Mouse (Mus musculus) neural tube, embryonic 11.5 days (tissue): ENCODE measurements at regions not wholly inside any gene's neighbourhood (a gene's known extent, or its start where the extent isn't known, plus 50 kb on each side); places are given as distances from the start of the nearest gene placed in this dataset.

ENCODE experiments used
- ATAC-seq: fragments of 200-750 bp; cut with Nextera tagmentation; 2 replicates; pipeline ENCODE4 v1.8.0; 2017; ENCODE audit warnings: moderate number of reproducible peaks, mild to moderate bottlenecking, moderate TSS enrichment, moderate library complexity; ENCODE audit not compliant: insufficient read depth, low FRiP score, low TSS enrichment
- DNase-seq: peaks from one replicate; pipeline ENCODE4 v3.0.0-alpha.2; 2015; ENCODE audit warnings: low spot score
- H3K27ac ChIP-seq: fragments of 300-500 bp; sonication (generic); 2 replicates; pipeline ENCODE4 v1.5.1; 2014; ENCODE audit warnings: low read depth, mild to moderate bottlenecking, low read length
- H3K27me3 ChIP-seq: fragments of 300-500 bp; sonication (generic); 2 replicates; pipeline ENCODE4 v1.6.1; 2014; ENCODE audit warnings: mild to moderate bottlenecking, low read length, mixed read lengths; ENCODE audit not compliant: control insufficient read depth, insufficient read depth
- H3K36me3 ChIP-seq: fragments of 300-500 bp; sonication (generic); 2 replicates; pipeline ENCODE4 v1.6.1; 2014; ENCODE audit warnings: mild to moderate bottlenecking, low read length, moderate library complexity, mixed read lengths; ENCODE audit not compliant: control insufficient read depth, insufficient read depth
- H3K4me1 ChIP-seq: fragments of 300-500 bp; sonication (generic); 2 replicates; pipeline ENCODE4 v1.6.1; 2014; ENCODE audit warnings: low read length, mixed read lengths; ENCODE audit not compliant: control insufficient read depth, insufficient read depth
- H3K4me2 ChIP-seq: fragments of 300-500 bp; sonication (generic); 2 replicates; pipeline ENCODE4 v1.6.1; 2014; ENCODE audit warnings: low read depth, mild to moderate bottlenecking, moderate library complexity
- H3K4me3 ChIP-seq: fragments of 300-500 bp; sonication (generic); 2 replicates; pipeline ENCODE4 v1.5.1; 2014; ENCODE audit warnings: low read depth, low read length
- H3K9ac ChIP-seq: fragments of 300-500 bp; sonication (generic); 2 replicates; pipeline ENCODE4 v1.6.1; 2014; ENCODE audit warnings: mild to moderate bottlenecking, low read length
- H3K9me3 ChIP-seq: fragments of 300-500 bp; sonication (generic); 2 replicates; pipeline ENCODE4 v1.6.1; 2016; ENCODE audit warnings: low read length; ENCODE audit not compliant: control insufficient read depth
- WGBS: fragments of 180-500 bp; shearing (Covaris S2); extraction: QIAGEN DNeasy Blood & Tissue Kit; methylation state at CpG from one replicate; pipeline ENCODE4 v1.1.7; 2014; 5-methylcytosine and 5-hydroxymethylcytosine counted together

GRCm38 (mm10) chr16:26185288-26186281, 80.0 kb upstream of the P3h2 start:
- no peaks in the 10 kb centered on the region for H3K36me3 ChIP-seq
- H3K4me3 ChIP-seq = no peak overlapping the region
- no peak overlapping the region for H3K27ac ChIP-seq
- H3K9ac ChIP-seq = no peak overlapping the region
- H3K4me2 ChIP-seq = no peak overlapping the region
- WGBS = 69% methylated on average over 8 of the region's 8 CpGs
- DNase-seq = no peak
- ATAC-seq = no peak
- H3K9me3 ChIP-seq = no peaks in the 10 kb centered on the region
- H3K4me1 ChIP-seq = no peaks in the 10 kb centered on the region
- H3K27me3 ChIP-seq = no peaks in the 10 kb centered on the region

GRCm38 (mm10) chr16:26184647-26185262, 79.2 kb upstream of the P3h2 start:
- Histone ChIP-seq H3K27ac (no peak overlapping the region), H3K27me3 (no peaks in the 10 kb centered on the region), H3K9ac (no peak overlapping the region), H3K4me2 (no peak overlapping the region), H3K36me3 (no peaks in the 10 kb centered on the region), H3K4me3 (no peak overlapping the region), H3K4me1 (no peaks in the 10 kb centered on the region), H3K9me3 (no peaks in the 10 kb centered on the region)
- DNase-seq (no peak), ATAC-seq (no peak)
- 69% methylated on average over 6 of the region's 6 CpGs for WGBS

- no peaks in the 10 kb centered on the region for H3K36me3 ChIP-seq
- no peaks in the 10 kb centered on the region for H3K9me3 ChIP-seq
- no peaks in the 10 kb centered on the region for H3K27me3 ChIP-seq
- H3K4me3 ChIP-seq = no peak overlapping the region
- no peak overlapping the region for H3K4me2 ChIP-seq
- DNase-seq (no peak), ATAC-seq (no peak)
- H3K9ac ChIP-seq = no peak overlapping the region
- H3K27ac ChIP-seq = no peak overlapping the region
- no peaks in the 10 kb centered on the region for H3K4me1 ChIP-seq
Measured at GRCm38 (mm10) chr16:26183530-26183929, 77.9 kb upstream of the P3h2 start.

- no peaks in the 10 kb centered on the region for H3K27me3 ChIP-seq
- no peak overlapping the region for H3K4me2 ChIP-seq
- no peaks in the 10 kb centered on the region for H3K36me3 ChIP-seq
- no peak for DNase-seq
- ATAC-seq = no peak
- H3K27ac ChIP-seq = no peak overlapping the region
- H3K9ac ChIP-seq = no peak overlapping the region
- 88% methylated on average over 3 of the region's 3 CpGs for WGBS
- H3K4me1 ChIP-seq = no peaks in the 10 kb centered on the region
- H3K4me3 ChIP-seq = no peak overlapping the region
- no peaks in the 10 kb centered on the region for H3K9me3 ChIP-seq
Measured at GRCm38 (mm10) chr16:26181716-26182115, 76.1 kb upstream of the P3h2 start.

- Histone ChIP-seq H3K27ac (no peak overlapping the region), H3K36me3 (no peaks in the 10 kb centered on the region), H3K4me3 (no peak overlapping the region), H3K27me3 (no peaks in the 10 kb centered on the region), H3K9ac (no peak overlapping the region), H3K4me1 (no peaks in the 10 kb centered on the region), H3K9me3 (no peaks in the 10 kb centered on the region), H3K4me2 (no peak overlapping the region)
- ATAC-seq (no peak), DNase-seq (no peak)
- WGBS = 77% methylated on average over 3 of the region's 3 CpGs
Measured at GRCm38 (mm10) chr16:26171441-26171840, 65.9 kb upstream of the P3h2 start.

- Histone ChIP-seq H3K36me3 (no peaks in the 10 kb centered on the region), H3K4me1 (no peaks in the 10 kb centered on the region), H3K9ac (no peak overlapping the region), H3K27me3 (no peaks in the 10 kb centered on the region), H3K4me2 (no peak overlapping the region), H3K9me3 (no peaks in the 10 kb centered on the region), H3K4me3 (no peak overlapping the region), H3K27ac (no peak overlapping the region)
- WGBS = 83% methylated on average over 1 of the region's 1 CpGs
- no peak for DNase-seq
- no peak for ATAC-seq
Measured at GRCm38 (mm10) chr16:26169382-26169781, 63.8 kb upstream of the P3h2 start.

- Histone ChIP-seq H3K9me3 (no peaks in the 10 kb centered on the region), H3K4me1 (no peaks in the 10 kb centered on the region), H3K27me3 (no peaks in the 10 kb centered on the region), H3K9ac (no peak overlapping the region), H3K4me2 (no peak overlapping the region), H3K4me3 (no peak overlapping the region), H3K36me3 (no peaks in the 10 kb centered on the region), H3K27ac (no peak overlapping the region)
- ATAC-seq (no peak), DNase-seq (no peak)
- 93% methylated on average over 2 of the region's 2 CpGs for WGBS
Measured at GRCm38 (mm10) chr16:26168216-26168615, 62.6 kb upstream of the P3h2 start.

- 75% methylated on average over 4 of the region's 4 CpGs for WGBS
Measured at GRCm38 (mm10) chr16:26164066-26164465, 58.5 kb upstream of the P3h2 start.

GRCm38 (mm10) chr16:26163401-26163800, 57.8 kb upstream of the P3h2 start:
- Histone ChIP-seq H3K36me3 (no peaks in the 10 kb centered on the region), H3K9ac (no peak overlapping the region), H3K4me1 (no peaks in the 10 kb centered on the region), H3K4me3 (no peak overlapping the region), H3K27me3 (no peaks in the 10 kb centered on the region), H3K4me2 (no peak overlapping the region), H3K9me3 (no peaks in the 10 kb centered on the region), H3K27ac (no peak overlapping the region)
- 93% methylated on average over 2 of the region's 2 CpGs for WGBS
- ATAC-seq (no peak), DNase-seq (no peak)

More at GRCm38 (mm10) chr16:26164066-26164465, 58.5 kb upstream of the P3h2 start:
- H3K9me3 ChIP-seq = no peaks in the 10 kb centered on the region
- no peak for ATAC-seq
- H3K4me2 ChIP-seq = no peak overlapping the region
- no peaks in the 10 kb centered on the region for H3K4me1 ChIP-seq
- no peaks in the 10 kb centered on the region for H3K27me3 ChIP-seq
- H3K9ac ChIP-seq = no peak overlapping the region
- no peaks in the 10 kb centered on the region for H3K36me3 ChIP-seq
- no peak overlapping the region for H3K4me3 ChIP-seq
- no peak for DNase-seq
- no peak overlapping the region for H3K27ac ChIP-seq
